Mouse (Mus musculus): Measurements from ENCODE around the gene Adamts4.
"Not testable (repeated sequence)": the region's sequence is repeated elsewhere in the genome, so short reads cannot be mapped to it uniquely, and the experiment has no call there.

Gene Adamts4

DNA sequence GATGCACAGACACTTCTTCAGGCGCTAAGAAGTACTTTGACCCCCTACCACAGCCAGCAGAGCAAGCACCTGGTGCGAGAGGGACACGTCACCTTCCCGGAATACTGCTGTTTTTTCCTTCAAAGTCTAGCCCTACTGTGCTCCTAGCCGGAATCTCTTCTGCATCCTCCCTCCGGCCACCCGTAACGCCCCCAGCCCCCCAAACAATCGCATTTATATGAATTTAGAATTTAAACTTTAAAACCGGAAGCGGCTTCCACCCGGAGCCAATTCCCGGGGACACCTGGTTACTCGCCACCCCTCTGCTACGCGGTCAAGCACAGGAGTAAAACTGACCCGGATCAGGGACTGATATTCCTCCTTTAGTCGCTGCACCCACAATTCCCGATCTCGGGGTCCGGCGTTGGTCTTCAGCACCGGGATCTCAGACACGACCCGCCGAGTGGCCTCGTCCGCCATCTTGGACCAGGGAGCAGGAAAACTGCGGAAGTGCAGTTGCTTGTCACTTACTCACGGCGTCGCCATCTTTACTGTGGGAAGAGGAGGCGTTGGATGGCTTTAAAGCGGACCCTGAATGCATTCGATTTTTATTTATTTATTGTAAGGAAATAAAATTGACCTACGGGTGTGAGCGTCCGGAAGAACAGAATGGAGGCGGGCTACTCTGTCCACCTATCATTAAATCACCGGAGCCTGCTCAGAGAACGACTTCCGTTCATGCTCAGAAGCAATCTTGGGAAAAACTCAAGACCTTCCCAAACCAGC is 44.3 kb downstream of the Adamts4 start, which contains the start of gene Ufc1:
Ufc1 (minus strand) TSS at position 727 of the 765 bp plus-strand sequence.
- peak; percentile 89 to 97 for DNase-seq (ENCODE audit: inconsistent age in 2 of 2, low spot score in 1 of 2)

DNA sequence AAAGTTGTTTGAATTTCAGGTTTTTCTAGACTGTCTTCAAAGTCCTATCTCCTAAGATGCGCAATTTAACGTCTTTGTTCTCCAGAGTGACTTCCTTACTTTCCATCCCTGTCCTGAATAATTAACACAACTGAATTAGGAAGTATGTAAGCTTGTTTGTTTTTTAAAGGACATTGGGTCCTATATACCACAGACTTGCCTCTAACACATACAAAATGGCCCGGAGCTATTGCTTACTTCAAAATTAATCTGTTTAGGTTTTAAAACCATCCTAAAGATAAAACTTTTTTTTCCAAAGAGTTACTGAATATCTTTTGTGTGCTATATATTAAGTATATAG is 44.8 kb downstream of the Adamts4 start:
- no peak for DNase-seq (ENCODE audit: inconsistent age in 2 of 2, low spot score in 1 of 2)

DNA sequence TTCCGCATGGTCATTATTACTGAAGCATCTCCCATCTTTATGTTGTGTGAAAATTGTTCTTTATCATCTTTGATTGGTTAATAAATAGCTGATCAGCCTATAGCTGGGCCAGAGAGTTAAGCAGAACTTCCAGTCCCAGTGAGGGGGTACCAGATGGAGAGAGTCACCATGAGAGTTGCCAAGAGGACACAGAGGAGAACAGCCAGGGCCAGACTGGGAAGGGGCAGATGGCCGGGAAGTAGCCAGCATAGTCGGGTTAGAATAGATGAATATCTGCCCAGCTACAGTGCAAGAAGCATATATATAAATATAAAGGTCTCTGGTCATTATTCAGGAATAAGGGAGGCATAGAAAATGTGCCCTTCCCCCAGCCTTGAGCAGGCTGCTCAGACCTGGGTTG is 48.0 kb downstream of the Adamts4 start:
- DNase-seq (ENCODE audit: inconsistent age in 2 of 2, low spot score in 1 of 2): no peak

DNA sequence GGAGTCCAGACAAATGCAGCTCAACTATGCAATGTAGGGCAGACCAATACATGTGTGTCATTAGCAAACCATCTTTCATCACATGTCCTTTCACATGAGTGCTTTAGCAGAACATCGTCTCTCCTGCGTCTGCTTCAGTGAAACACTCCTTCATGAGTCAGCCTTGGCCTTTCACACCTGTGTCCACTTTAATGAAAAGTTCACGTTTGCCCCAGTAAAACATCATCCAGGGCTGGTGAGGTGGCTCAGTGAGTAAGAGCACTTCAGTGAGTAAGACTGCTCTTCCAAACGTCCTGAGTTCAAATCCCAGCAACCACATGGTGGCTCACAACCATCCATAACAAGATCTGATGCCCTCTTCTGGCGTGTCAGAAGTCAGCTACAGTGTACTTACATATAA is 55.9 kb downstream of the Adamts4 start:
- DNase-seq (ENCODE audit: inconsistent age in 2 of 2, low spot score in 1 of 2): not testable (repeated sequence)

DNA sequence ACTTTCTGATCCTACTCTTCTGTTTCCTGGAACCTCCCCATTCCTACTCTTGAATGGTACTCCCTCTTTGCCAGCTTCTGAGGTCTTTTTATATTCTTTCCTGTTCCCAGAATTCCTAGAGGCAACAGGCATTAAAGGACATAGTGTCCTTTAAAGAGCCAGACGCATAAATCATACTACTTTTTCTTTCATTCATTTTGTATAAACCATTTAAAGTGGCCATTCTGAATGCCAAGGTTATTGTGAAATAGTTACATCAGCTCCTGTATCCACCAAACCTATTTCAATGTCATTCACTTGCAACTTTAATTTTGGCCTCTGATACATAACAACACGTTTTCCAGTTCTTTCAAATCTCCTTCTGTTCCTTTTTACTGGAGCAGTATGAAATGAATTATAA is 59.1 kb downstream of the Adamts4 start:
- peak in 1 of 2 experiments; percentile 78 for DNase-seq (ENCODE audit: inconsistent age in 2 of 2, low spot score in 1 of 2)
